Mouse (Mus musculus) midbrain, postnatal 0 days (tissue): ENCODE measurements at regions not wholly inside any gene's neighbourhood (a gene's known extent, or its start where the extent isn't known, plus 50 kb on each side); places are given as distances from the start of the nearest gene placed in this dataset.

ENCODE experiments used
- ATAC-seq: fragments of 200-750 bp; cut with Nextera tagmentation; 2 replicates; pipeline ENCODE4 v1.8.0; 2017; ENCODE audit warnings: moderate number of reproducible peaks, mild to moderate bottlenecking, moderate TSS enrichment, moderate library complexity; ENCODE audit not compliant: low FRiP score
- DNase-seq: peaks from one replicate; pipeline ENCODE4 v3.0.0-alpha.2; 2015; ENCODE audit warnings: low spot score
- H3K27ac ChIP-seq: fragments of 300-500 bp; sonication (generic); 2 replicates; pipeline ENCODE4 v1.5.1; 2014; ENCODE audit warnings: low read depth, mild to moderate bottlenecking, low read length, mixed read lengths
- H3K27me3 ChIP-seq: fragments of 300-500 bp; sonication (generic); 2 replicates; pipeline ENCODE4 v1.6.1; 2014; ENCODE audit warnings: low read length, control low read depth, mixed read lengths; ENCODE audit not compliant: insufficient read depth
- H3K36me3 ChIP-seq: fragments of 300-500 bp; sonication (generic); 2 replicates; pipeline ENCODE4 v1.6.1; 2014; ENCODE audit warnings: low read length, control low read depth, mixed read lengths; ENCODE audit not compliant: insufficient read depth
- H3K4me1 ChIP-seq: fragments of 300-500 bp; sonication (generic); 2 replicates; pipeline ENCODE4 v1.6.1; 2014; ENCODE audit warnings: mild to moderate bottlenecking, control low read depth, antibody characterized with exemption, low read length, mixed read lengths; ENCODE audit not compliant: insufficient read depth
- H3K4me2 ChIP-seq: fragments of 300-500 bp; sonication (generic); 2 replicates; pipeline ENCODE4 v1.6.1; 2014; ENCODE audit warnings: low read depth, mild to moderate bottlenecking, low read length, mixed read lengths; ENCODE audit not compliant: poor library complexity, severe bottlenecking
- H3K4me3 ChIP-seq: fragments of 300-500 bp; sonication (generic); 2 replicates; pipeline ENCODE4 v1.5.1; 2014; ENCODE audit warnings: low read depth, mild to moderate bottlenecking, low read length, moderate library complexity
- H3K9ac ChIP-seq: fragments of 300-500 bp; sonication (generic); replicated peaks from 2 replicates; pipeline ENCODE4 v1.6.1; 2014; ENCODE audit warnings: mild to moderate bottlenecking, low read length, moderate library complexity, mixed read lengths; ENCODE audit not compliant: poor library complexity, severe bottlenecking
- H3K9me3 ChIP-seq: fragments of 300-500 bp; sonication (generic); 2 replicates; pipeline ENCODE4 v1.6.1; 2016; ENCODE audit warnings: low read length, control low read depth
- CTCF ChIP-seq: IDR thresholded peaks from 2 replicates; pipeline ENCODE4 v1.5.1; 2016; ENCODE audit warnings: antibody characterized with exemption, mild to moderate bottlenecking
- WGBS: fragments of 180-500 bp; shearing (Covaris S2); extraction: QIAGEN DNeasy Blood & Tissue Kit; methylation state at CpG from one replicate; pipeline ENCODE4 v1.1.7; 2014; 5-methylcytosine and 5-hydroxymethylcytosine counted together

DNA sequence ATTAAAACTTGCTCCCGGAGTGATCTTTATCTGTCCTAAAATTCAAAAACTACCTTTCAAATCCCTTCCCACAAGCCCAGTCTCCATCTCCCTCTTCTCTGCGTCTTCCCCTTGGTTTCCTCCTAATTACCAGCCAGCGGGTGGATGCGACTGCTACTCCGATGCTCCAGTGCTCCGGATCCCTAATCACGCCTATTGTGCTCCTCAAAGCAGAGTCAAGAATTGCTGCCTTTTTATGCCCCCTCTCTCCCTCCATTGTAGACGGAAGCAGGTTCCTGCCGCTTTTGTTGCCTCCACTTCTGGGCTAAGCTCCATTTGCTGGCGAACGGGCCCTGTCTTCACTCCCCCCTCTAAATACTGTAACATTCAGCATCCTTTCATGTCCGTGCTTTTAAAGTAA, 214.0 kb upstream of the Prox1 start:
- H3K4me2 ChIP-seq, result no peak overlapping the region
- WGBS, result 28% methylated on average over 12 of the region's 12 CpGs
- H3K9me3 ChIP-seq, result no peaks in the 10 kb centered on the region
- H3K27me3 ChIP-seq, result no peaks in the 10 kb centered on the region
- no peak for TF ChIP-seq CTCF
- H3K27ac ChIP-seq, result no peak overlapping the region
- H3K36me3 ChIP-seq, result no peaks in the 10 kb centered on the region
- DNase-seq (no peak), ATAC-seq (no peak)
- no peaks in the 10 kb centered on the region for H3K4me1 ChIP-seq
- no peak overlapping the region for H3K9ac ChIP-seq
- H3K4me3 ChIP-seq, result no peak overlapping the region

DNA sequence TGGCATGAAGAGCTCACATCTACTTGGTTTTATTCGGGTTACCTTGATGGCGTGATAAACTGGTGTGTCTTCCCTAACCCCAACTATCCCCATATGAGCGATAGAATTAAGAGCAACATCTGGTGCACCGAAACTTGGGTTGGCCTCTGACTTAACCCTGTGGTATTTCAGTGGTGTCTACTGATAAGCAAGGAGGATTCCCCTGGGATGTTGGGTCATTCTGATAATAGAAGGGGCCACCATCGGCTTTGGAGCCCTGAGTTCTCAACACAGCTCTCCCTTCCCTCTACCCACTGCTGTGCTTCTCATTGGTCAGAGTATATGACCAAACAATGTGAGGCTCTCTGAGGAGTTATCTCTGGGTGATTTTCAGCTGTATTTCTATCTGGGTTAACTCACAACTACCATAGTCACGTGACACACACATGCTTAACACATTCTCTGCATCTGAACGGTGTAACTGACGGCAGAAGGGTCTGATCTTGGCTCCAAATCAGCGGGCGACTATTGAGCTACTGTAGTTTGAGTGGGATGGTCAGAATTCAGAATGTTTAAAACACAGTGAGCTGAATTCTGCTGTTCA, 212.8 kb upstream of the Prox1 start:
- H3K4me3 ChIP-seq, result no peak overlapping the region
- H3K9ac ChIP-seq, result no peak overlapping the region
- ATAC-seq (no peak), DNase-seq (no peak)
- H3K27me3 ChIP-seq, result no peaks in the 10 kb centered on the region
- H3K27ac ChIP-seq, result no peak overlapping the region
- no peak for TF ChIP-seq CTCF
- no peaks in the 10 kb centered on the region for H3K36me3 ChIP-seq
- H3K9me3 ChIP-seq, result no peaks in the 10 kb centered on the region
- H3K4me2 ChIP-seq, result no peak overlapping the region
- no peaks in the 10 kb centered on the region for H3K4me1 ChIP-seq
- 82% methylated on average over 10 of the region's 10 CpGs for WGBS

DNA sequence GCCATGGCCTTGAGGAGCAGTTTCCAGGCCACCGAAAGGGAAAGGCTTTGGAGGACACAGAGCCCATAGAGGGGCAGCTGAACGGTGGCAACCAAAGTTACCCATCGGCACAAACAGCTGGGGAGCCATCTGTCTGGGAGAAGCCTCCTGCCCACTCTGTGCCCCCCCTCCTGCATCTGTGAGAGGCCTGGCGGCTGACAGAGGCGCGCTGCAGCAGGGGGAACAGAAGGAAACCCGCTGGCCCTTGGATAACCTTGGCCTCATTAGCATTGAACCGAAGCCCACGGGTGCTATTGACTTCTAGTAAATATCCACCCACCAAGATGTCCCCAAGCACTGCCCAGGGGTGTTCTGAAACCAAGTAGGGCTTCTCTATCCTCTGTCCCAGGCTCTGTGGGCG, 209.6 kb upstream of the Prox1 start:
- no peak overlapping the region for H3K4me3 ChIP-seq
- no peak for DNase-seq
- no peak for ATAC-seq
- no peaks in the 10 kb centered on the region for H3K36me3 ChIP-seq
- no peak for TF ChIP-seq CTCF
- peaks cover 4% of the 10 kb centered on the region; the same call in 1 of the 2 replicates for H3K4me1 ChIP-seq
- WGBS, result 43% methylated on average over 10 of the region's 10 CpGs
- H3K27ac ChIP-seq, result no peak overlapping the region
- H3K9me3 ChIP-seq, result no peaks in the 10 kb centered on the region
- no peak overlapping the region for H3K9ac ChIP-seq
- H3K4me2 ChIP-seq, result no peak overlapping the region
- no peaks in the 10 kb centered on the region for H3K27me3 ChIP-seq

DNA sequence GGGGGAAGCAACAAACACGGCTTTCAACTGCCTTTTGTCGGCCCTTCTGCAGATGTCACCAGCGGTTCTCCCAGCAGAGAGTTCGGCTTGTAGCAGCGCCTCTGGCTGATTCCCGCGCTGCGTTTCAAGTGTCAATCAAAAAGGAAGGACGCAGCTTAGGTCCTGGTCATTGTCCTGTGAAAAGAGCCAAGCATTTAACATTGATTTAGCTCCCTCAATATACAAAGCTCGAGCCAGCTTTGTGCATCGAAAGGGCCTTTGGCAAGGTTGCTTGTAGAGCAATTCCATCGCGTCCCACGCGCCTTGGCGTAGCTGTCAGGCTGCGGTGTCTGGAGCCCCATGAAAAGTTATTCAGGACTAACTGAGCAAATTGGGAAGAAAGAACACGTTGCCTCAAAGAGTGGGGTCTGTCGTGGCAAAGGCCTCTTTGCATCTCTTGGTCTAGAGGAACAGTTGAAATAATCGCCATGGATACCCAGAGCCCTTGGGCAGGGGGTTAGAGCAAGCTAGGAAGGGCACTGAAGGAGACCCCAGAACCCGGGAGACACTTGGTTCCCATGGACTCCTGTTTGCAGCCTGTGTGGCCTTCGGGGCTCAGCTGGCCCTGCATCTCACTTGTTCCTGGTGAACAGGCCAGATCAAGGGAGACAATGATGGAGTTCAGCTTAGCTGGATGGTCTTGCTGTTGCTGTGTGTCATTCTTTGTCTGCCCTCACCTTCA, 204.8 kb upstream of the Prox1 start:
- Histone ChIP-seq H3K9me3 (no peaks in the 10 kb centered on the region), H3K27ac (no peak overlapping the region), H3K4me1 (peaks cover 9% of the 10 kb centered on the region; the same call in 1 of the 2 replicates), H3K4me2 (peak overlapping the region; percentile 22; the same call in 1 of the 2 replicates), H3K27me3 (0 out of 2 replicates have a peak, but pooled peaks cover 3% of the 10 kb centered on the region), H3K4me3 (no peak overlapping the region), H3K9ac (no peak overlapping the region), H3K36me3 (no peaks in the 10 kb centered on the region)
- TF ChIP-seq CTCF, result no peak
- WGBS, result 17% methylated on average over 22 of the region's 22 CpGs
- DNase-seq (peak; percentile 12), ATAC-seq (no peak)

DNA sequence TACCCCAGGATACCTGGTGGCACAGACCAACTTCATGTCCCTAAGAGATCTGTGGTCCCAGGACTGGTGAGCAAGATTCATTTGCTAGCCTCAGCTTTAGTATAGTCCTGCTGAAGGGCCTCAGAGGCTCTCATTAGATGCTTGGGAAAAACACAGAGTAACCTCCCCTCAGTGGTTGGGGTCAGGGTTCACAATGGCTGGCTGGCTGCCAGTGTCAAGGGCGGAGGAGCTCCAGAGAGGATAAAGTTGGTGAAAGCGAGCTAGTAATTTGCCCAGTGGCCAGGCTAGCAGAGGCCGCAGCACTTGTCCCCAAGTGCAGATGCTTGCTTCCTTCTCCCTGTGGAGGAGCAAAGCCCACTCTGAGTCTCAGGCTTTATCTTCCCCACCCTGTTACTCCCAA, 203.8 kb upstream of the Prox1 start:
- Histone ChIP-seq H3K9ac (no peak overlapping the region), H3K36me3 (no peaks in the 10 kb centered on the region), H3K27ac (no peak overlapping the region), H3K4me2 (no peak overlapping the region), H3K9me3 (no peaks in the 10 kb centered on the region), H3K4me1 (peaks cover 9% of the 10 kb centered on the region; the same call in 1 of the 2 replicates), H3K4me3 (no peak overlapping the region), H3K27me3 (0 out of 2 replicates have a peak, but pooled peaks cover 3% of the 10 kb centered on the region)
- ATAC-seq (no peak), DNase-seq (no peak)
- WGBS, result 50% methylated on average over 3 of the region's 3 CpGs
- TF ChIP-seq CTCF, result no peak

DNA sequence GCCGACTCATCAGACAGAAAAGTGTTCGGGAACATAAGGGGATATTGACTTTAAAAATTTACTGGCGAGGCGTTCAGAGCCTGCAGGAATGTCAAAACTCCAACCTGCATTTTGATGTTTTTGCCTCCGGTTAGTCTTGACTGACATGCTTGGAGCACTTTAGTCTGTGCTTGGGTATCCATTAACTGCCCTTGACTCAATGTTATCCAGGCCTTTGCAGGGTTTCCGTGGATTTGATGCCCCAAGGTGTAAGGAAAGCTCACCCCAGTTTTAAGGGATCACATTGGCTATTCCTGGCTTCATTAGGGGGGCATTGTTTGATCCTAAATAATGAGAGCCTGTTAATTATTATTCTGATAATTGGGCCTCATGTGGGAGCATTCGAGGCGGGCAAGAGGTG, 196.1 kb upstream of the Prox1 start:
- 51% methylated on average over 8 of the region's 8 CpGs for WGBS
- no peak for DNase-seq
- Histone ChIP-seq H3K4me1 (no peaks in the 10 kb centered on the region), H3K9ac (no peak overlapping the region), H3K4me2 (no peak overlapping the region), H3K4me3 (no peak overlapping the region), H3K9me3 (no peaks in the 10 kb centered on the region), H3K27ac (no peak overlapping the region), H3K27me3 (no peaks in the 10 kb centered on the region), H3K36me3 (no peaks in the 10 kb centered on the region)
- TF ChIP-seq CTCF, result no peak
- ATAC-seq, result no peak
